Mouse (Mus musculus): Measurements from ENCODE around the gene Klhl2.

DNA sequence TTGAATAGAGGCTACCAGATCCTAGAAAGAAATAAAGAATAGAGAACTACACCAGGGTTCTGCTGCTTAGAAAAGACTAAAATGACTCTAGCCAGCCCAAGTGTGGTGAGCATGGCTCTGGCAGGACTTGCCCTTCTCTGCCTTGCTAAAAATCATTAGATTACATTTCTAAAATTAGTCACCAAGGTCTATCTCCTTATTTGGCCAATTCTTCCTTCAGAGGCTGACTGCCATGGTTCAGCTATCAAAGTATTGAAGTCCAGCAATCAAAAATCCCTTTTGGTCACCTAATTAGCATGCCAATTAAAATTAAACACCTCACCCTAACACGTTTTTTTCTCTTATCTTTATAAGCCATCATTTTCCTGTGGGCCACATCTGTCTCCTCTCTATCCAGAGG lies 138.3 kb downstream of the Klhl2 start:
- TF ChIP-seq TAL1 (IDR thresholded peaks at IDR 0.05; ENCODE audit: low read length) (no peak), GATA1 (IDR thresholded peaks at IDR 0.05; ENCODE audit: low read length) (no peak)

Measured in erythroblast, embryonic 14.5 days (primary cell).